Mouse (Mus musculus) inflammation-experienced regulatory T-cells (primary cell): Measurements from ENCODE around the gene Cfb. TPM values are rescaled to one million over a fixed set of nuclear protein-coding genes. Genes with fewer than 3 reads are reported as not detected.

ENCODE experiments used
- polyA plus RNA-seq, 2 experiments: library from polyadenylated mRNA; unstranded; fragments of 100-300 nt; shearing (Covaris generic); gene quantifications; one replicate each; pipeline ENCODE4 v1.2.1; 2017

Cfb gene
- polyA plus RNA-seq: under 1 TPM; 0.40 to 0.65 TPM

DNA sequence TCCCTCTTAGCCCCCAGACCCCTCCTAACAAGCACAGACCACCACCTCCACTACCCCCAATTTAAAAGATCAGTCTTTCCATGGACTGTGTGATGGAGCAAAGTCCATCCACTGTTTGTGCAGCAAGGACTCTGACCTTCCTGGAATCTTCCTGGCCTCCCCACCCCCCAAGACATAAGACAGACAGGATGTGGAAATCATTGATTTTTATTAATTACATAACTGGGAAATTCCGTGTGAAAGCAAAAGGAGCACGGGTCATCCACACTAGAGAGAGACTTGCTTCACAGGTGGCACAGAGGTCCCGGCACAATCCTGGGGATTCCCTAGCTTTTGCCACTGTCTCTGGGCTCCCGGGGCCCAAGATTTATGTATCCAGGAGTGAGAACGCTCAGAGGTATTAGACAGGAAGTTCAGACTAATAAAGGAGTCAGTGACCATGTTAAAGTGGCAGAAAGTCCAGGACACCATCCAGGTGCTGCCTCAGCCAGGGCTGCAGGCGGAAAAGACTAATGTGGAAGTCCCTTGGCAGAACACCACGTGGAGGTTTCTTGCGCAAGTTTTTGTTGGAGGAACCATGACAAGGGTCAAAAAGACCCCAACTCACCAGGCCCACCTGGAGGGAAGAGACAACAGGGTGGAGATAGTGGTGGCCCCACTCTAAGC is at the start of gene Cfb:
TSS of gene Cfb (minus strand) at position 103 of the 666 bp plus-strand sequence.

DNA sequence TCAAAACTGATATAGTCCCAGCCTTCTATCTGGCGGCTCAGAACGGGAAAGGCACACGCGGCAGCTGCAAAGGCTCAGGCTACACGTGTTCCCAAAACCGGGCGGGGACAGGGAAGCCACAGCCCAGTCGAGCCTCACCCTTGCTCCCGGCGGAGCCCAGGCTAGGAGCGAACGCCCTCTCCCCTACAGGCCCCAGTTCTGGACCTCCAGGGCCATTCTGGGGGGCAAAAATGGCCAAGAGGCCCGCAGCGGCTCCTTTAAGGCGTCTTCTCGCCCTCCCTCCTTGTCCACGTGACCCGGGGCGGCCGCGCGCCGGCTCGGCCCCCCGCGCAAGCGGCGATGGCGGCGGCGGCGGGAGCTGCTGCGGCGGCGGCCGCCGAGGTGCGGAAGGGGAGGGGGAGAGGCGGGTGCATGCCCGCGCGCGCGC is 35.9 kb upstream of the Cfb start, which contains the start of the genes C2 and Ehmt2:
TSS of gene C2 (minus strand) at position 106 of the 427 bp plus-strand sequence.
TSS of gene Ehmt2 (plus strand) at position 310 of the 427 bp plus-strand sequence.

DNA sequence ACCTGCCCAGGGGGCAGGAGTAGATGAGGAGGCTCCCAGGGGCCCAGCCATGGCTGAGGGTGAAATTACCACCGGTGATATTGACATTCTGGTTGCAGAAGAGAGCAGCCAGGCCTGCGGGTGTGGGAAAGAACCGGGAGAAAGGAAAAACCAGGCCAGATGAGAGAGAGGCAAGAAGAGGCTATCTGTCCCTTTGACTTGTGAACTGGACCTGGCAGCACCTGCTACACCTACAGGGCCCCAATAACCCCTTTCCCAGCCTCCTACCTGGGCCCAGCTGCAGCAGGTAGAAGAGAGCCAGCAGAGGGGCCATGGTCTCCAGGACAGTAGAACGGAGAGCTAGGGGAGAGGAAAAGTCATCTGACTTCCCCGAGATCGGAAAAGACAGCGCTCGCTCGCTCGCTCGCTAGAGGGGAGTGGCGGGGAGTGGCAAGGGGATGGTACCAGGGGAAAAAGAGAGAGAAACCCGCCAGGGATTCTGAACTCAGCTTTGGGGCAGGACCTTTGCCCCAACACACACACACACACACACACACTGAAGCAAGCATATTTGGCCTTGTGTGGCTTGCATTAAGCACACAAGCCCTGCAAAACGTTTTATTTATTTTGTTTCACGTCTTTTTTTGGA is 19.5 kb upstream of the Cfb start, which contains the start of gene Gm20547:
TSS of gene Gm20547 (minus strand) at position 360 of the 628 bp plus-strand sequence.

DNA sequence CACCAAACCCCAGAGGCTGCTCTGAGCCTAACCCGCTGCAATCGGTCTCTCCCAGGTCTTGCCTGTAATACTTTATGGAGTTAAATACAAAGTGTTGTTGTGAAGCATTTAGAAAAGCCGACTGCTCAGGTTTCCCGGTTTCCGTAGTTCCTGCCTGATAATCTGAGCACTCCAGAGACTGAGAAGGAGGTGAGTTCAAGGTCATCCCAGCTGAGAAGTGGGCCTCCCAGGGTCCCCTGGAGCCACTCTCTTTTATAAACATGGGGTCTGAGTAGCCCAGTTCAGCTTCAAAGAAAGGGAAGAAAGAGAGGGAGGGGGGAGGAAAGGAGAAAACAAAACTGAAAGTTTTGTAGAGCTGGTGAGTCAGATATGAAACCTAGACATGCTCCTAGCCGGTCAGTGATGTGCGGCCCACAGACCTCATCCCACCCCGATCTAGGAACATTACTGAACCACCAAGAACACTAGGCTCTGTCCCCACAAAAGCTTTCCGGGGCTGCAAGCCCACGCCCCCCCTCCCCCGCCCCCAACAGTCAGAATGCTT is 17.1 kb upstream of the Cfb start, which contains the start of gene Zbtb12:
TSS of gene Zbtb12 (plus strand) at position 148 of the 544 bp plus-strand sequence.

DNA sequence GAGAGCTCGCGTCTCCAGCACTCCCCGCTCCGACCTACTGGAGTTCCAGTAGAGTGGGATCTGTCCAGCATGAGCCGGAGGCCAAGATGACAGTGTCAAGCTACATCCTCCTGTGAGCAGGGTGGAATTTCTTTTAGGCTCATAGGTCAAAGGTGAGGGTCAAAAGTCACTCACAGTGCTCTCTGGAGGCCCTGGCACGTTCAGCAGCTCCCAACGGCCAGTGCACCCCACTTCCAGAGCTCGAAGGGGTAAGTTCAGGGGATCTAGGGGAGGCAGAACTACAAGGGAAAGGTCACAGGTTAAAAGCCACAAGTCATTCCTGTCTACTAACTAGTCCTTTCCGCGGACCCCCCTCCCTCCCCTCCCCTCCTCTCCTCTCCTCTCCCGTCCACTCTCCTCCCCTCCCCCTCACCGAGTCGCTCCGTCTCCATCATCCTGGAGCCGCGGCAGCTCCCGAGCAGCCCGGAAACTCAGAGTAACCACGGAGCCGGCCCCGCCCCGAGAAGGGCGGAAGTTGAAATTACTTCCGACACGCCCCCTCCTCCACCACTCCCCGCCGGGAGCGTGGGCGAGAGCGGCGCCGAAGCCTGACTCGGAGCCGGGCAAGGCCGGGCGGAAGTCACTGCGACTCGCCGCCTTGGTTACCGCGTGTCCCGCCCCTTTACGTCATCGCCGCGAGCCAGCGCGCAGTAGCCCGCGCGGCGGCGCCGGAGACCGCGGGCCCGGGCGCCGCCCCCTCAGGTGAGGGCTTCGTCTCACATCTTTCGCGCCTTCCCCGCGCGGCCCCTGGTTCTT is 12.4 kb downstream of the Cfb start, which contains the start of the genes Skiv2l and Nelfe:
TSS of gene Skiv2l (minus strand) at position 489 of the 795 bp plus-strand sequence.
TSS of gene Nelfe (plus strand) at position 670 of the 795 bp plus-strand sequence.

DNA sequence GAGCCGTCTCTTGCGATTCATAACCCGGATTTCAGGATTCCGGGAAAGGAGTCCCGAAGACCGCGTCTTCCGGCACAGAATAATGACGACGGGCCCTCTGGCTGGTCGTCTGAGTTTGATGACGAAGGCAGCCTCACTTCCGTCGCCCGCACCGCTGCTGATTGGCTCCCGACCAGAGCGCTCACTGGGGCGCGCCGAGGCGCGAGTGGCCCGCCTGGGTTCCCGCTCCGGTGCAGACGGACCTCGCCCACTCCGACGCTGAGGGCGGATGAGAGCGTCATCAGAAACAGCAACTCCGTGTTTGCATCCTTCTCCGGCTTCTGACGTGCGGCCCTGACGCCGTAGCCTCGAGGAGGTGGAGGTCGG is 25.5 kb downstream of the Cfb start, which contains the start of the genes Stk19 and Dxo:
TSS of gene Stk19 (minus strand) at position 90 of the 366 bp plus-strand sequence.
TSS of gene Dxo (plus strand) at position 164 of the 366 bp plus-strand sequence.

Other genes with a start within 250 kb of the Cfb start
- 1 to 10 TPM in 1 of 2 experiments, under 1 TPM in 1; 0.44 to 3.0 TPM for gene Egfl8, start 246.5 kb downstream of the Cfb start, polyA plus RNA-seq
- gene Ppt2, start 234.0 kb downstream of the Cfb start, polyA plus RNA-seq: 10 to 100 TPM; 19.9 to 26.0 TPM
- 1 to 10 TPM; 6.5 to 8.5 TPM for gene Prrt1, start 233.0 kb downstream of the Cfb start, polyA plus RNA-seq
- gene Fkbpl, start 217.8 kb downstream of the Cfb start, polyA plus RNA-seq: 1 to 10 TPM; 3.7 to 7.1 TPM
- 10 to 100 TPM; 69.7 to 80.4 TPM for gene Atf6b, start 215.4 kb downstream of the Cfb start, polyA plus RNA-seq
- under 1 TPM in 1 of 2 experiments, not detected in 1; 0.09 TPM for gene Tnxb, start 192.0 kb downstream of the Cfb start, polyA plus RNA-seq
- 1 to 10 TPM in 1 of 2 experiments, under 1 TPM in 1; 0.16 to 4.8 TPM for gene C4b, start 118.6 kb downstream of the Cfb start, polyA plus RNA-seq
- not detected for gene Cyp21a1, start 58.0 kb downstream of the Cfb start, polyA plus RNA-seq
- gene Stk19, start 25.6 kb downstream of the Cfb start, polyA plus RNA-seq: 10 to 100 TPM; 29.4 to 36.0 TPM
- 10 to 100 TPM; 63.2 to 66.7 TPM for gene Dxo, start 25.5 kb downstream of the Cfb start, polyA plus RNA-seq
- 100 to 1,000 TPM; 103 to 142 TPM for gene Skiv2l, start 12.3 kb downstream of the Cfb start, polyA plus RNA-seq
- gene Nelfe, start 12.1 kb downstream of the Cfb start, polyA plus RNA-seq: 10 to 100 TPM; 48.2 to 64.7 TPM
- under 1 TPM; 0.27 to 0.39 TPM for gene Zbtb12, start 17.0 kb upstream of the Cfb start, polyA plus RNA-seq
- not detected for gene Gm20547, start 19.5 kb upstream of the Cfb start, polyA plus RNA-seq
- gene C2, start 35.7 kb upstream of the Cfb start, polyA plus RNA-seq: 1 to 10 TPM; 1.6 to 3.3 TPM
- gene Ehmt2, start 36.0 kb upstream of the Cfb start, polyA plus RNA-seq: 10 to 100 TPM; 65.4 to 83.5 TPM
- under 1 TPM in 1 of 2 experiments, not detected in 1; 0.21 TPM for gene Slc44a4, start 51.9 kb upstream of the Cfb start, polyA plus RNA-seq
- gene Neu1, start 68.7 kb upstream of the Cfb start, polyA plus RNA-seq: 10 to 100 TPM; 78.7 to 95.7 TPM
- gene Hspa1b, start 96.7 kb upstream of the Cfb start, polyA plus RNA-seq: 100 to 1,000 TPM; 378 to 903 TPM
- 10 to 100 TPM; 13.3 to 18.6 TPM for gene Gm20481, start 107.4 kb upstream of the Cfb start, polyA plus RNA-seq
- 100 to 1,000 TPM in 1 of 2 experiments, 10 to 100 TPM in 1; 84.0 to 191 TPM for gene Hspa1a, start 109.6 kb upstream of the Cfb start, polyA plus RNA-seq
- under 1 TPM; 0.10 to 0.73 TPM for gene Hspa1l, start 110.2 kb upstream of the Cfb start, polyA plus RNA-seq
- 100 to 1,000 TPM in 1 of 2 experiments, 10 to 100 TPM in 1; 80.1 to 110 TPM for gene Lsm2, start 119.3 kb upstream of the Cfb start, polyA plus RNA-seq
- 100 to 1,000 TPM; 201 to 211 TPM for gene Vars, start 138.5 kb upstream of the Cfb start, polyA plus RNA-seq
- under 1 TPM; 0.07 to 0.34 TPM for gene Vwa7, start 154.1 kb upstream of the Cfb start, polyA plus RNA-seq
- gene Sapcd1, start 165.5 kb upstream of the Cfb start, polyA plus RNA-seq: 1 to 10 TPM; 1.5 to 2.5 TPM
- gene Msh5, start 184.2 kb upstream of the Cfb start, polyA plus RNA-seq: 1 to 10 TPM; 2.9 to 3.2 TPM
- 100 to 1,000 TPM; 533 to 549 TPM for gene Clic1, start 187.4 kb upstream of the Cfb start, polyA plus RNA-seq
- gene Ddah2, start 196.5 kb upstream of the Cfb start, polyA plus RNA-seq: 1 to 10 TPM in 1 of 2 experiments, under 1 TPM in 1; 0.98 to 2.2 TPM
- 1 to 10 TPM in 1 of 2 experiments, not detected in 1; 2.0 TPM for gene Ly6g6c, start 202.9 kb upstream of the Cfb start, polyA plus RNA-seq
- gene Mpig6b, start 203.7 kb upstream of the Cfb start, polyA plus RNA-seq: under 1 TPM; 0.11 to 0.16 TPM
- not detected for gene Ly6g6e, start 214.4 kb upstream of the Cfb start, polyA plus RNA-seq
- gene Ly6g6d, start 215.5 kb upstream of the Cfb start, polyA plus RNA-seq: under 1 TPM in 1 of 2 experiments, not detected in 1; 0.60 TPM
- gene Ly6g6f, start 223.1 kb upstream of the Cfb start, polyA plus RNA-seq: not detected
- gene Abhd16a, start 226.7 kb upstream of the Cfb start, polyA plus RNA-seq: 10 to 100 TPM; 73.9 to 82.7 TPM
- not detected for gene Ly6g5c, start 245.8 kb upstream of the Cfb start, polyA plus RNA-seq